Mouse (Mus musculus) brown adipose tissue, adult 24 weeks (tissue): Measurements from ENCODE around the gene Slc44a1. TPM values are rescaled to one million over a fixed set of nuclear protein-coding genes. Genes with fewer than 3 reads are reported as not detected.

Experiments
- H3K27ac ChIP-seq: fragments of 200-500 bp; replicated peaks from 2 replicates; pipeline ENCODE4 v1.5.1; 2012; ENCODE audit warnings: low read depth, mild to moderate bottlenecking, low read length
- H3K4me1 ChIP-seq: fragments of 200-500 bp; 2 replicates; pipeline ENCODE4 v1.6.1; 2012; ENCODE audit warnings: low read length, mixed read lengths; ENCODE audit not compliant: control insufficient read depth, insufficient read depth, insufficient read length
- H3K4me3 ChIP-seq: fragments of 200-500 bp; 2 replicates; pipeline ENCODE4 v1.5.1; 2012; ENCODE audit warnings: low read depth, mild to moderate bottlenecking, low read length, moderate library complexity; ENCODE audit not compliant: insufficient read depth
- polyA plus RNA-seq: library from polyadenylated mRNA; stranded (reverse); fragments of >200 nt; gene quantifications from 2 replicates; pipeline ENCODE4 v1.2.4, GENCODE M21; 2012; ENCODE audit not compliant: missing spikeins, insufficient read depth, insufficient read length

Slc44a1 gene
- polyA plus RNA-seq, 1 experiment = 32.8 TPM

DNA sequence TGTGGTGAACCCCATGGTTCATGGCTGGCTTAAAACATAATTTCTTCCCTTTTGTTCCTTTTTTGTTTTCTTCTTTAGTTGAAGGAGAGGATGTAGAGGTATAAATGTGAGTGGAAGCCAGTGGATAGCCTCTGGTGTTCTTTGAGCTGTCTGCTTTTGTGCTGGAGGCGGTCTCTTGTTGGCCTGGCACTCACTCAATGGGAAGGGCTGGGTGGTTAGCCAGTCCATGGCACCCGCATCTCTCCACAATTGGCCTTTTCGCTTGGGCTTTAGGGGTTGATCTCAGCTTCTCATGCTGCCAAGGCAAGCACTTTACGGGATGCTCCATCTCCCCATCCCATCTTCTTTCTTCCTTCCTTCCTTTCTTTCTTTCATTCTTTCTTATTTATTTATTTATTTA lies 7.6 kb downstream of the Slc44a1 start:
- H3K4me1 ChIP-seq = peaks cover 5% of the 10 kb centered on the region; the same call in 1 of the 2 replicates
- H3K27ac ChIP-seq = no peak overlapping the region
- no peak overlapping the region for H3K4me3 ChIP-seq

- Histone ChIP-seq H3K27ac (no peak overlapping the region), H3K4me3 (no peak overlapping the region), H3K4me1 (peaks cover 7% of the 10 kb centered on the region; the same call in 1 of the 2 replicates)
These were observed 10.5 kb downstream of the Slc44a1 start for GRCm38 (mm10) chr4:53450736-53451135.

DNA sequence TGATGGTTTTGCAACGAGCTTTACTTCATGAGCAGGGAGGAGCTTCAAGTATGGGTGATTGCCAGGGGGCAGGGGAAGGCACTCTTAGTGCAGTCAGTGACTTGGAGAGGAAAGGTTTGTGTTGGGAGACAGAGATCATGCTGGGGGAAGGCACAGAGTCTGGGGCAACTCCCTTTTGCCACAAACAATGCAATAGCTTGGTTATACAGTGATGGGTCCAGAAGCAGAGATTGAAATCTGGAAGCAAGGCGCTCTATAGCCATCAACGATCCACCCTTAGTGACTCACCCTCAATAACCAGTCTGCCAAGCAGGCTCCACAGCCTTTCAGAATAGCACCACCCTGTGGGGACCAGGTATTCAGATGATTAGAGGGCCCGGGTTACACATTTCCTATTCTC lies 11.7 kb downstream of the Slc44a1 start:
- H3K27ac ChIP-seq = no peak overlapping the region
- H3K4me1 ChIP-seq = peaks cover 2% of the 10 kb centered on the region; the same call in 1 of the 2 replicates
- H3K4me3 ChIP-seq = no peak overlapping the region

GRCm38 (mm10) chr4:53452457-53452856 lies 12.2 kb downstream of the Slc44a1 start:
- H3K4me3 ChIP-seq = no peak overlapping the region
- H3K4me1 ChIP-seq = peaks cover 2% of the 10 kb centered on the region; the same call in 1 of the 2 replicates
- H3K27ac ChIP-seq = no peak overlapping the region

DNA sequence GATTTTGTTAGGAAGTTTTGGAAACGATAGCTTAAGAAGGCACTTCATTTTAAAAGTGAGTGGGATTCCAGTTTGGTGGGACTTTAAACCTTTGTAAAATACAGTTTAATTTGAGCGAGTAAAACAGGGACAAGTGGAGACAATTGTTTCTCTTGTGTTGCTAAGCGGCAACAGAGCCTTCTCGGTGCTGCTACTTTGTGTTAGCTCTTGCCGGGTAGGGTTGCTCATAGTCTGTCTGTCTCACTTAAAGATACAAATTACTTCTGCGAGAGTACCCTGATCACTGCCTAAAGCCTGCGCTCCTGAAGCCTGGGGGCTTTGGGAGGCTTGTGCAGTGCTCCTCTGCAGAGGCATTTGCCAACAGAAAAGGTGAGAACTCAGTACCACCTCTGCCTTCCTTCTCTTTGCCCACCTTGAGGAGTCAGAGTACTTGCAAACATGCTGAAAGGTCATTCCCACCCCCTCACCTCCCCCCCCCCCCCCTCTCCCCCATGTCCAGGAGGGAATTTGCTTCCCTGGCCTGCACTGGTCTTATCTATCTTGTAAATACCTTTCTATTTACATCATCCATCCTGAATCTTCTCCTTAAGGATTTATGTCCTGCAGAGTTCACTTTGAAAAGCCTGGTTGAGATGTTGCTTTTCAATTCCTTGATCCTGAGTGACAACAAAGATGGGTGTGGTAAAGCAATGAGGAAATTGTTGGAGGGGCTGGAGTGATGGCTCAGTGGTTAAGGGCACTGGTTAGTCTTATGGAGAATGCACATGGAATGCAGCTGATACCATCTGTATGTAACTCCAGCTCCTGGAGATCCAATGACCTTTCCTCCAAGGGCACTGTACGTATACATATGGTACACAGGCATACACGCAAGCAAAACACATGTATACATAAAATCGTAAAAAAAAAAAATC lies 13.0 kb downstream of the Slc44a1 start:
- no peak overlapping the region for H3K4me3 ChIP-seq
- H3K27ac ChIP-seq = no peak overlapping the region
- peaks cover 2% of the 10 kb centered on the region; the same call in 1 of the 2 replicates for H3K4me1 ChIP-seq

GRCm38 (mm10) chr4:53455885-53456284 lies 15.7 kb downstream of the Slc44a1 start:
- no peak overlapping the region for H3K27ac ChIP-seq
- H3K4me3 ChIP-seq = no peak overlapping the region
- peaks cover 2% of the 10 kb centered on the region; the same call in 1 of the 2 replicates for H3K4me1 ChIP-seq

DNA sequence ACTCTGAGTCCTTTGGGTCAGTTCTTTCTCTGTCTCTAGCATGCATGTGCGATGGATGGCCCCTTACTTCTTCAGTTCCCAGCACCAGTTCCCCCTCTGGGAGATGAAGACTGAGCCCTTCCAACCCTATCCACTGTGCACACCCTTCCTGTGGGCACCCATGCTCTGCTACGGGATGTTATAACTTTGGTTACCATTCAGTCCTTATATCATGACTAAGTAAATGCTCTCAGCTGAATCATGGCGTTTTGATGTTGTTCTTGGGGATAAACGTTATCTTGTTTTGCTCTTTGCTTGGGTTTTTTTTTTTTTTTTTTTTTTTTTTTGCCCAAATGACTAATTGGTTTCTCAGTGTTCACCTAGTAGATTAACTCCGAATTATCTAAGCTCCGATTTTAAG lies 16.4 kb downstream of the Slc44a1 start:
- Histone ChIP-seq H3K4me1 (peaks cover 2% of the 10 kb centered on the region; the same call in 1 of the 2 replicates), H3K27ac (no peak overlapping the region)

GRCm38 (mm10) chr4:53458503-53458902 lies 18.3 kb downstream of the Slc44a1 start:
- no peak overlapping the region for H3K4me3 ChIP-seq
- H3K27ac ChIP-seq = no peak overlapping the region
- H3K4me1 ChIP-seq = peaks cover 4% of the 10 kb centered on the region

More for the DNA sequence above, 16.4 kb downstream of the Slc44a1 start:
- no peak overlapping the region for H3K4me3 ChIP-seq

- H3K4me3 ChIP-seq = no peak overlapping the region
- H3K27ac ChIP-seq = no peak overlapping the region
- H3K4me1 ChIP-seq = peaks cover 8% of the 10 kb centered on the region
These were observed 19.5 kb downstream of the Slc44a1 start for GRCm38 (mm10) chr4:53459697-53460096.

DNA sequence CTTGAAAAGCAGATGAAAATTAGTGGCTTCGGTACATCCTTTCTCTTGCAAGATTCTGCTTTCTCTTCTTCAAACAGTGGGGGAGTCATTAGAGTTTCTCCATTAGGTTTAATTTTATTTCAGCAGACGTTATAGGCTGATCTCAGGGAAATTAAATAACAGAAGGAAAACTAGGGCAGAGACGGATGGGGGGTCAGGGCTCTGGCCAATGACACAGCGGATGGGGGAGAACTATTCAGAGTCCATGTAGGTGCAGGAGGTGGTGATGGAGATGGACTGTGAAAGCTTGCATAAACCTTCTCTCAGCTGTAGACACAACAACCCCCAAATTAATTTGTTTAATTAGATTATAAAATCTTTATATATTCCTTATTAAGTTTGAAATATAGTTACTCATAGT lies 20.8 kb downstream of the Slc44a1 start:
- Histone ChIP-seq H3K27ac (no peak overlapping the region), H3K4me3 (no peak overlapping the region), H3K4me1 (peaks cover 8% of the 10 kb centered on the region)

DNA sequence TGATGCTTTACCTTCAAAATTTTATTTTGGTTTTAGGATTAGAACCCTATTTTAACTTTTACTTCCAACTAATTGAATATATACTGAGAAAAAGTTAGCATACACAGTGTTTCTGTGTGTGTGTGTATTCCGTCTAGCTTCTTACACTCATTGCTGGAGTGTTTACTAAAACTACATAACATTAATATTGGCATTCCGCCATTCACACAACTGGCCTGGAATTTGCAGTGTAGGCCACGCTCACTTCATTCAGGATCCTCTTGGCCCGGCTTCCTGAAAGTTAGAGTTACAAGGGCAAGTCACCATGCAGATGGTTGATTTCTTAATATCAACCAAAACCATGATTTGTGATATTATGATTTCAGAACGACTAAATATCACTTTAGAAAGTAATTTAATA lies 21.9 kb downstream of the Slc44a1 start:
- no peak overlapping the region for H3K27ac ChIP-seq
- peaks cover 8% of the 10 kb centered on the region for H3K4me1 ChIP-seq

DNA sequence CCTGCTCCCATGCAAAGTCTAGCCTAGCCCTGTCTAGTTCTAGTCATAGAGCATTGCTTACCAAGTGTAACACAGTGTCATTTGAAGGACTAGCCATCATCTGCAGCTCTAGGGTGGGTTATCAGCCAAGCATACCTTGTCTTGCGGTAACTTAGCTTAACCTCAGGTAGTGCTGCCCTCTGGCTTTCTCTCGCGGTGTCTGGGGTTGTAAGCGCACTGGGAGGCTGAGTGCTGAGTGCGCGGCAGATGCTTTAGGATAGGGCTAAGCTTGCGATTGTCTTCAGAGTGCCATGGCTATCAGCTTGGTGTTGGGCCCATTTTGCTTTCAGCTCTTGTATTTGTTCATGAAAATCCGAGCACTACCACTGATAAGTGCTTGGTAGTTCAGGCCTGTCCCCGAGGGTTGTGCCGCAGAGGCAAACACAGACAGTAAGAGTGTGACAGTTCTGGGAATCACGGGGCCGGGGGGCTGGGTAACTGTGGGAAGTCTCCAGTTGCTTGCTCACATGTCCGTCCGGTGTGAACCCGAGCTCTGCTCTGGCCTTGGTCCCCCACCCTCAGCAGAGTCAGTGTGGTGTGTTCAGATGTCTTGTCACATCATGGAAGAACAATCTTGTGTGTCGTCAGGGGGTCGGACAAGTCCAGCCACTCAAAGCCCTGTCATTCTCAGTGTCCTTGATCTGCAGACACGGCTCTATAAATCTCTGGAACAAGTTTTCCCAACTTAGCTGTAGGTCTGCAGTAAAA lies 22.5 kb downstream of the Slc44a1 start:
- Histone ChIP-seq H3K4me1 (peaks cover 8% of the 10 kb centered on the region), H3K27ac (no peak overlapping the region), H3K4me3 (no peak overlapping the region)

More for the DNA sequence above, 21.9 kb downstream of the Slc44a1 start:
- no peak overlapping the region for H3K4me3 ChIP-seq

- no peak overlapping the region for H3K4me3 ChIP-seq
These were observed 25.7 kb downstream of the Slc44a1 start for GRCm38 (mm10) chr4:53465887-53466286.

GRCm38 (mm10) chr4:53469007-53469406 lies 28.8 kb downstream of the Slc44a1 start:
- H3K27ac ChIP-seq = 0 out of 2 replicates have a peak overlapping the region, but pooled peaks have one; percentile 42
- H3K4me1 ChIP-seq = peaks cover 6% of the 10 kb centered on the region; the same call in 1 of the 2 replicates
- H3K4me3 ChIP-seq = no peak overlapping the region

More at GRCm38 (mm10) chr4:53465887-53466286, 25.7 kb downstream of the Slc44a1 start:
- H3K27ac ChIP-seq = no peak overlapping the region
- peaks cover 11% of the 10 kb centered on the region for H3K4me1 ChIP-seq

- Histone ChIP-seq H3K27ac (no peak overlapping the region), H3K4me3 (no peak overlapping the region), H3K4me1 (peaks cover 17% of the 10 kb centered on the region)
These were observed 33.9 kb downstream of the Slc44a1 start for GRCm38 (mm10) chr4:53474109-53474508.
